Mouse (Mus musculus) forebrain, embryonic 16.5 days (tissue): ENCODE results near the gene Mmp9. TPM values are rescaled to one million over a fixed set of nuclear protein-coding genes. Genes with fewer than 3 reads are reported as not detected.

Source experiments
- ATAC-seq: fragments of 200-750 bp; cut with Nextera tagmentation; 2 replicates; pipeline ENCODE4 v1.8.0; 2017; ENCODE audit warnings: mild to moderate bottlenecking, moderate library complexity
- H3K27ac ChIP-seq: fragments of 300-500 bp; sonication (generic); 2 replicates; pipeline ENCODE4 v1.5.1; 2014; ENCODE audit warnings: low read length, control low read depth
- H3K27me3 ChIP-seq: fragments of 300-500 bp; sonication (generic); replicated peaks from 2 replicates; pipeline ENCODE4 v1.6.1; 2014; ENCODE audit warnings: low read length; ENCODE audit not compliant: control insufficient read depth, insufficient read depth
- H3K36me3 ChIP-seq: fragments of 300-500 bp; sonication (generic); 2 replicates; pipeline ENCODE4 v1.6.1; 2014; ENCODE audit not compliant: control insufficient read depth, insufficient read depth
- H3K4me1 ChIP-seq: fragments of 300-500 bp; sonication (generic); replicated peaks from 2 replicates; pipeline ENCODE4 v1.6.1; 2014; ENCODE audit warnings: low read length; ENCODE audit not compliant: control insufficient read depth, insufficient read depth
- H3K4me2 ChIP-seq: fragments of 300-500 bp; sonication (generic); 2 replicates; pipeline ENCODE4 v1.6.1; 2014; ENCODE audit warnings: mild to moderate bottlenecking, low read length, control low read depth
- H3K4me3 ChIP-seq: fragments of 300-500 bp; sonication (generic); replicated peaks from 2 replicates; pipeline ENCODE4 v1.5.1; 2014; ENCODE audit warnings: mild to moderate bottlenecking, low read length, control low read depth
- H3K9ac ChIP-seq: fragments of 300-500 bp; sonication (generic); replicated peaks from 2 replicates; pipeline ENCODE4 v1.6.1; 2014; ENCODE audit warnings: low read depth, low read length, control low read depth
- H3K9me3 ChIP-seq: fragments of 300-500 bp; sonication (generic); 2 replicates; pipeline ENCODE4 v1.6.1; 2016; ENCODE audit warnings: low read length; ENCODE audit not compliant: control insufficient read depth
- WGBS: fragments of 180-500 bp; shearing (Covaris S2); extraction: QIAGEN DNeasy Blood & Tissue Kit; methylation state at CpG from one replicate; pipeline ENCODE4 v1.1.7; 2014; 5-methylcytosine and 5-hydroxymethylcytosine counted together
- polyA plus RNA-seq: library from polyadenylated mRNA; unstranded; fragments of >200 nt; fragmentation: Nextera tagmentation; extraction: Ambion mirVana; gene quantifications from 2 replicates; pipeline ENCODE4 v1.2.1, GENCODE M21; 2015

Mmp9 gene
- polyA plus RNA-seq, 1 experiment from 2014 or later: 20.6 TPM

GRCm38 (mm10) chr2:164947930-164948329 is 7.3 kb downstream of the Mmp9 start:
- Histone ChIP-seq H3K27ac (no peak overlapping the region), H3K4me2 (no peak overlapping the region), H3K4me3 (no peak overlapping the region), H3K36me3 (no peaks in the 10 kb centered on the region), H3K9me3 (no peaks in the 10 kb centered on the region), H3K9ac (no peak overlapping the region), H3K27me3 (peaks cover 48% of the 10 kb centered on the region), H3K4me1 (peaks cover 4% of the 10 kb centered on the region)
- no peak for ATAC-seq
- whole genome bisulfite sequencing: 9% methylated on average over 6 of the region's 7 CpGs

GRCm38 (mm10) chr2:164948962-164949361 is 8.4 kb downstream of the Mmp9 start:
- Histone ChIP-seq H3K4me3 (peak overlapping the region; percentile 22), H3K27me3 (peaks cover 48% of the 10 kb centered on the region), H3K4me2 (peak overlapping the region; percentile 27), H3K9ac (no peak overlapping the region), H3K4me1 (peaks cover 4% of the 10 kb centered on the region), H3K27ac (no peak overlapping the region), H3K9me3 (no peaks in the 10 kb centered on the region), H3K36me3 (no peaks in the 10 kb centered on the region)
- no peak for ATAC-seq
- 6% methylated on average over 25 of the region's 25 CpGs for WGBS

GRCm38 (mm10) chr2:164950501-164950900 is 9.9 kb downstream of the Mmp9 start:
- Histone ChIP-seq H3K27ac (no peak overlapping the region), H3K27me3 (peaks cover 52% of the 10 kb centered on the region), H3K9me3 (no peaks in the 10 kb centered on the region), H3K4me2 (no peak overlapping the region), H3K36me3 (no peaks in the 10 kb centered on the region), H3K9ac (no peak overlapping the region), H3K4me3 (no peak overlapping the region), H3K4me1 (peaks cover 4% of the 10 kb centered on the region)
- ATAC-seq: no peak
- 26% methylated on average over 13 of the region's 13 CpGs for WGBS

- no peak overlapping the region for H3K4me3 ChIP-seq
Observed at GRCm38 (mm10) chr2:164951745-164952144, 11.2 kb downstream of the Mmp9 start.

GRCm38 (mm10) chr2:164952448-164952847 is 11.9 kb downstream of the Mmp9 start:
- H3K9me3 ChIP-seq: no peaks in the 10 kb centered on the region
- H3K9ac ChIP-seq: no peak overlapping the region
- H3K4me3 ChIP-seq: no peak overlapping the region
- H3K27me3 ChIP-seq: peaks cover 55% of the 10 kb centered on the region
- peaks cover 4% of the 10 kb centered on the region for H3K4me1 ChIP-seq
- no peak for ATAC-seq
- no peak overlapping the region for H3K27ac ChIP-seq
- 35% methylated on average over 13 of the region's 13 CpGs for WGBS
- H3K36me3 ChIP-seq: no peaks in the 10 kb centered on the region
- H3K4me2 ChIP-seq: no peak overlapping the region

More at GRCm38 (mm10) chr2:164951745-164952144, 11.2 kb downstream of the Mmp9 start:
- H3K9ac ChIP-seq: no peak overlapping the region
- peaks cover 4% of the 10 kb centered on the region for H3K4me1 ChIP-seq
- H3K27me3 ChIP-seq: peaks cover 55% of the 10 kb centered on the region
- ATAC-seq: no peak
- H3K9me3 ChIP-seq: no peaks in the 10 kb centered on the region
- H3K4me2 ChIP-seq: no peak overlapping the region
- WGBS: 82% methylated on average over 4 of the region's 4 CpGs
- no peak overlapping the region for H3K27ac ChIP-seq
- no peaks in the 10 kb centered on the region for H3K36me3 ChIP-seq

GRCm38 (mm10) chr2:164953224-164953623 is 12.6 kb downstream of the Mmp9 start:
- no peak overlapping the region; the same call in 1 of the 2 replicates for H3K4me2 ChIP-seq
- H3K4me1 ChIP-seq: peaks cover 4% of the 10 kb centered on the region
- peaks cover 47% of the 10 kb centered on the region for H3K27me3 ChIP-seq
- H3K36me3 ChIP-seq: no peaks in the 10 kb centered on the region
- no peak overlapping the region for H3K4me3 ChIP-seq
- no peak overlapping the region for H3K9ac ChIP-seq
- under 1% methylated on average over 21 of the region's 21 CpGs for WGBS
- H3K27ac ChIP-seq: no peak overlapping the region
- ATAC-seq: peak; percentile 85
- no peaks in the 10 kb centered on the region for H3K9me3 ChIP-seq

- Histone ChIP-seq H3K4me2 (no peak overlapping the region), H3K4me3 (no peak overlapping the region), H3K9ac (no peak overlapping the region), H3K4me1 (peaks cover 4% of the 10 kb centered on the region), H3K27ac (no peak overlapping the region), H3K27me3 (peaks cover 23% of the 10 kb centered on the region), H3K9me3 (no peaks in the 10 kb centered on the region), H3K36me3 (no peaks in the 10 kb centered on the region)
- WGBS: 64% methylated on average over 4 of the region's 4 CpGs
- ATAC-seq: no peak
Observed at GRCm38 (mm10) chr2:164955725-164956124, 15.1 kb downstream of the Mmp9 start.

- Histone ChIP-seq H3K27ac (no peak overlapping the region), H3K9me3 (no peaks in the 10 kb centered on the region), H3K4me2 (no peak overlapping the region), H3K4me3 (no peak overlapping the region), H3K4me1 (peaks cover 4% of the 10 kb centered on the region), H3K9ac (no peak overlapping the region), H3K27me3 (peaks cover 18% of the 10 kb centered on the region), H3K36me3 (no peaks in the 10 kb centered on the region)
- no peak for ATAC-seq
- 62% methylated on average over 5 of the region's 5 CpGs for WGBS
Observed at GRCm38 (mm10) chr2:164956195-164956594, 15.6 kb downstream of the Mmp9 start.

GRCm38 (mm10) chr2:164957548-164958315 is 17.2 kb downstream of the Mmp9 start:
- H3K27me3 ChIP-seq: peaks cover 7% of the 10 kb centered on the region
- H3K9me3 ChIP-seq: no peaks in the 10 kb centered on the region
- H3K27ac ChIP-seq: no peak overlapping the region
- peaks cover 4% of the 10 kb centered on the region for H3K4me1 ChIP-seq
- H3K36me3 ChIP-seq: no peaks in the 10 kb centered on the region
- no peak overlapping the region for H3K9ac ChIP-seq
- no peak overlapping the region for H3K4me3 ChIP-seq
- no peak for ATAC-seq
- no peak overlapping the region for H3K4me2 ChIP-seq
- 67% methylated on average over 9 of the region's 9 CpGs for WGBS
